Mouse (Mus musculus): ENCODE results near the gene Lmntd2. TPM values are rescaled to one million over a fixed set of nuclear protein-coding genes. Genes with fewer than 3 reads are reported as not detected.

The Lmntd2 gene
- polyA plus RNA-seq, 1 experiment from 2014 or later = 0.23 TPM

- Histone ChIP-seq H3K36me3 (peaks cover 21% of the 10 kb centered on the region), H3K27me3 (no peaks in the 10 kb centered on the region), H3K9me3 (replicated peaks) (no peaks in the 10 kb centered on the region), H3K27ac (no peak overlapping the region), H3K4me2 (no peak overlapping the region), H3K4me1 (replicated peaks) (peaks cover 18% of the 10 kb centered on the region), H3K9ac (no peak overlapping the region), H3K4me3 (no peak overlapping the region)
- 68% methylated on average over 3 of the region's 3 CpGs for WGBS
- no peak for ATAC-seq (replicated peaks; ENCODE audit: insufficient number of reproducible peaks, insufficient read depth, low FRiP score, low read depth)
These were observed 25.7 kb downstream of the Lmntd2 start for GRCm38 (mm10) chr7:141188194-141188593.

GRCm38 (mm10) chr7:141176173-141176572 lies 37.7 kb downstream of the Lmntd2 start:
- no peak overlapping the region for H3K9ac ChIP-seq
- WGBS = 3% methylated on average over 8 of the region's 8 CpGs

GRCm38 (mm10) chr7:141175068-141175467 lies 38.8 kb downstream of the Lmntd2 start:
- WGBS = 84% methylated on average over 4 of the region's 4 CpGs
- Histone ChIP-seq H3K36me3 (no peaks in the 10 kb centered on the region), H3K27ac (no peak overlapping the region), H3K9me3 (replicated peaks) (no peaks in the 10 kb centered on the region), H3K4me3 (no peak overlapping the region), H3K4me1 (replicated peaks) (peaks cover 7% of the 10 kb centered on the region), H3K27me3 (no peaks in the 10 kb centered on the region; the same call in 1 of the 2 replicates), H3K4me2 (no peak overlapping the region), H3K9ac (no peak overlapping the region)
- no peak for ATAC-seq (replicated peaks; ENCODE audit: insufficient number of reproducible peaks, insufficient read depth, low FRiP score, low read depth)

More at GRCm38 (mm10) chr7:141176173-141176572, 37.7 kb downstream of the Lmntd2 start:
- H3K27me3 ChIP-seq = no peaks in the 10 kb centered on the region; the same call in 1 of the 2 replicates
- no peak overlapping the region for H3K4me2 ChIP-seq
- H3K4me1 ChIP-seq (replicated peaks) = peaks cover 7% of the 10 kb centered on the region
- H3K27ac ChIP-seq = no peak overlapping the region
- H3K36me3 ChIP-seq = no peaks in the 10 kb centered on the region
- H3K4me3 ChIP-seq = no peak overlapping the region
- ATAC-seq (replicated peaks; ENCODE audit: insufficient number of reproducible peaks, insufficient read depth, low FRiP score, low read depth) = no peak
- no peaks in the 10 kb centered on the region for H3K9me3 ChIP-seq (replicated peaks)

GRCm38 (mm10) chr7:141173323-141173850 lies 40.5 kb downstream of the Lmntd2 start:
- peak overlapping the region; percentile 69 for H3K4me2 ChIP-seq
- H3K27ac ChIP-seq = peak overlapping the region; percentile 98
- no peak for ATAC-seq (replicated peaks; ENCODE audit: insufficient number of reproducible peaks, insufficient read depth, low FRiP score, low read depth)
- WGBS = 86% methylated on average over 5 of the region's 5 CpGs
- H3K4me3 ChIP-seq = peak overlapping the region; percentile 68
- H3K9me3 ChIP-seq (replicated peaks) = no peaks in the 10 kb centered on the region
- no peaks in the 10 kb centered on the region; the same call in 1 of the 2 replicates for H3K27me3 ChIP-seq
- peak overlapping the region; percentile 72; the same call in 1 of the 2 replicates for H3K9ac ChIP-seq
- peaks cover 16% of the 10 kb centered on the region for H3K4me1 ChIP-seq (replicated peaks)
- H3K36me3 ChIP-seq = no peaks in the 10 kb centered on the region

- WGBS = 3% methylated on average over 55 of the region's 55 CpGs
- H3K4me3 ChIP-seq = peak within 1 kb of the TSS; percentile 68
- peaks cover 25% of the 10 kb centered on the region for H3K4me1 ChIP-seq (replicated peaks)
- H3K36me3 ChIP-seq = no peaks in the 10 kb centered on the region
- H3K9ac ChIP-seq = peak within 1 kb of the TSS; percentile 72
- peak within 1 kb of the TSS; percentile 69 for H3K4me2 ChIP-seq
- no peaks in the 10 kb centered on the region for H3K9me3 ChIP-seq (replicated peaks)
- H3K27ac ChIP-seq = peak within 1 kb of the TSS; percentile 98
- ATAC-seq (replicated peaks; ENCODE audit: insufficient number of reproducible peaks, insufficient read depth, low FRiP score, low read depth) = peak; percentile 94
- H3K27me3 ChIP-seq = no peaks in the 10 kb centered on the region
These were observed 41.5 kb downstream of the Lmntd2 start, which contains the start of gene Rnh1 for GRCm38 (mm10) chr7:141172116-141173006. Gene Rnh1, minus strand, starts transcription at chr7:141172857.

GRCm38 (mm10) chr7:141169866-141170265 lies 44.0 kb downstream of the Lmntd2 start:
- no peak overlapping the region for H3K27ac ChIP-seq
- no peak for ATAC-seq (replicated peaks; ENCODE audit: insufficient number of reproducible peaks, insufficient read depth, low FRiP score, low read depth)

GRCm38 (mm10) chr7:141169300-141169699 lies 44.6 kb downstream of the Lmntd2 start:
- Histone ChIP-seq H3K36me3 (no peaks in the 10 kb centered on the region), H3K4me1 (replicated peaks) (peaks cover 37% of the 10 kb centered on the region), H3K9me3 (replicated peaks) (no peaks in the 10 kb centered on the region), H3K4me3 (0 out of 2 replicates have a peak overlapping the region, but pooled peaks have one; percentile 68), H3K27me3 (no peaks in the 10 kb centered on the region), H3K9ac (peak overlapping the region; percentile 73; the same call in 1 of the 2 replicates), H3K27ac (peak overlapping the region; percentile 49; the same call in 1 of the 2 replicates), H3K4me2 (0 out of 2 replicates have a peak overlapping the region, but pooled peaks have one; percentile 78)
- no peak for ATAC-seq (replicated peaks; ENCODE audit: insufficient number of reproducible peaks, insufficient read depth, low FRiP score, low read depth)
- 72% methylated on average over 1 of the region's 1 CpGs for WGBS

More at GRCm38 (mm10) chr7:141169866-141170265, 44.0 kb downstream of the Lmntd2 start:
- H3K4me1 ChIP-seq (replicated peaks) = peaks cover 33% of the 10 kb centered on the region
- no peak overlapping the region for H3K4me3 ChIP-seq
- no peaks in the 10 kb centered on the region for H3K27me3 ChIP-seq
- no peak overlapping the region for H3K9ac ChIP-seq
- H3K4me2 ChIP-seq = no peak overlapping the region
- no peaks in the 10 kb centered on the region for H3K9me3 ChIP-seq (replicated peaks)
- H3K36me3 ChIP-seq = no peaks in the 10 kb centered on the region

GRCm38 (mm10) chr7:141168518-141168953 lies 45.3 kb downstream of the Lmntd2 start:
- WGBS = 2% methylated on average over 22 of the region's 22 CpGs
- H3K27me3 ChIP-seq = no peaks in the 10 kb centered on the region
- peak overlapping the region; percentile 78 for H3K4me2 ChIP-seq
- peak overlapping the region; percentile 73 for H3K9ac ChIP-seq
- H3K4me3 ChIP-seq = peak overlapping the region; percentile 68
- H3K4me1 ChIP-seq (replicated peaks) = peaks cover 38% of the 10 kb centered on the region
- peak overlapping the region; percentile 49; the same call in 1 of the 2 replicates for H3K27ac ChIP-seq
- no peaks in the 10 kb centered on the region for H3K9me3 ChIP-seq (replicated peaks)
- ATAC-seq (replicated peaks; ENCODE audit: insufficient number of reproducible peaks, insufficient read depth, low FRiP score, low read depth) = peak; percentile 20; the same call in 1 of the 2 replicates
- peaks cover 6% of the 10 kb centered on the region for H3K36me3 ChIP-seq

GRCm38 (mm10) chr7:141167901-141168517 lies 45.9 kb downstream of the Lmntd2 start:
- Histone ChIP-seq H3K4me2 (peak overlapping the region; percentile 78), H3K4me1 (replicated peaks) (peaks cover 33% of the 10 kb centered on the region), H3K27me3 (no peaks in the 10 kb centered on the region), H3K36me3 (peaks cover 11% of the 10 kb centered on the region), H3K9me3 (replicated peaks) (no peaks in the 10 kb centered on the region), H3K27ac (peak overlapping the region; percentile 49; the same call in 1 of the 2 replicates), H3K4me3 (peak overlapping the region; percentile 68), H3K9ac (peak overlapping the region; percentile 73)
- no peak for ATAC-seq (replicated peaks; ENCODE audit: insufficient number of reproducible peaks, insufficient read depth, low FRiP score, low read depth)
- 9% methylated on average over 7 of the region's 7 CpGs for WGBS

GRCm38 (mm10) chr7:141164850-141165249 lies 49.0 kb downstream of the Lmntd2 start:
- H3K9ac ChIP-seq = no peak overlapping the region
- peaks cover 32% of the 10 kb centered on the region for H3K4me1 ChIP-seq (replicated peaks)
- H3K27ac ChIP-seq = no peak overlapping the region
- H3K27me3 ChIP-seq = no peaks in the 10 kb centered on the region
- peaks cover 41% of the 10 kb centered on the region for H3K36me3 ChIP-seq
- ATAC-seq (replicated peaks; ENCODE audit: insufficient number of reproducible peaks, insufficient read depth, low FRiP score, low read depth) = no peak
- WGBS = 73% methylated on average over 6 of the region's 6 CpGs
- no peaks in the 10 kb centered on the region for H3K9me3 ChIP-seq (replicated peaks)
- H3K4me3 ChIP-seq = no peak overlapping the region
- no peak overlapping the region for H3K4me2 ChIP-seq

- Histone ChIP-seq H3K4me3 (no peak overlapping the region), H3K27ac (no peak overlapping the region), H3K27me3 (no peaks in the 10 kb centered on the region), H3K36me3 (peaks cover 46% of the 10 kb centered on the region), H3K9ac (no peak overlapping the region), H3K4me1 (replicated peaks) (peaks cover 31% of the 10 kb centered on the region), H3K9me3 (replicated peaks) (no peaks in the 10 kb centered on the region), H3K4me2 (no peak overlapping the region)
- 84% methylated on average over 7 of the region's 7 CpGs for WGBS
- ATAC-seq (replicated peaks; ENCODE audit: insufficient number of reproducible peaks, insufficient read depth, low FRiP score, low read depth) = no peak
These were observed 49.5 kb downstream of the Lmntd2 start for GRCm38 (mm10) chr7:141164397-141164796.

Data from heart, embryonic 15.5 days (tissue).